16 mouse cellular contexts compared by ENCODE assay signal in genomic region chr19:5323801-5324200, GRCm38 (mm10). TPM values are rescaled to one million over a fixed set of nuclear protein-coding genes. Genes with fewer than 3 reads are reported as not detected.
DNase-seq lines count a peak whose midpoint lies in the region; ATAC-seq and TF ChIP-seq lines count a peak whose summit lies in the region.
"Had no signal": no experiment of that assay in that cellular context is flagged by ENCODE, and none has a peak within 500 bp of the region (broad histone marks: within the 10 kb centered on the region; RNA-seq: fewer than 3 reads in every experiment).

No protein-coding gene starts in this region.

- H3K36me3 ChIP-seq in heart, embryonic 13.5 days, result no peaks in the 10 kb centered on the region
- no peaks in the 10 kb centered on the region for H3K36me3 ChIP-seq in heart, adult 2 months (ENCODE audit: control insufficient read depth, insufficient read depth, low read length)
- H3K36me3 ChIP-seq in E14TG2a.4 (ENCODE audit: insufficient read depth, low read length), result no peaks in the 10 kb centered on the region
- no peaks in the 10 kb centered on the region for H3K36me3 ChIP-seq in kidney, embryonic 16.5 days (ENCODE audit: insufficient read depth, low read length)
- no peaks in the 10 kb centered on the region for H3K36me3 ChIP-seq in splenic B cell, adult 2 months (ENCODE audit: control insufficient read depth, insufficient read depth, low read length, poor library complexity, severe bottlenecking)
- no peaks in the 10 kb centered on the region for H3K36me3 ChIP-seq in midbrain, embryonic 11.5 days (ENCODE audit: control insufficient read depth, insufficient read depth, low read length)
- H3K36me3 ChIP-seq: embryonic facial prominence, embryonic 15.5 days; midbrain, embryonic 12.5 days had no signal

- no peak for ATAC-seq in heart, embryonic 13.5 days (ENCODE audit: extremely low read depth, insufficient number of reproducible peaks, low FRiP score, low TSS enrichment)
- ATAC-seq in kidney, embryonic 16.5 days (ENCODE audit: low FRiP score, low TSS enrichment), result no peak
- no peak for ATAC-seq in midbrain, embryonic 11.5 days (ENCODE audit: low FRiP score)
- ATAC-seq: hindbrain, postnatal 0 days had no signal

- no peak for TF ChIP-seq POLR2A in heart, adult 2 months (IDR thresholded peaks at IDR 0.05; ENCODE audit: insufficient read depth, low read depth, low read length)

- no peak overlapping the region for H3K4me3 ChIP-seq in heart, embryonic 13.5 days
- H3K4me3 ChIP-seq in heart, adult 2 months, result no peak overlapping the region
- peak overlapping the region; percentile 10; the same call in 1 of the 2 replicates for H3K4me3 ChIP-seq in E14TG2a.4 (replicated peaks; ENCODE audit: low read length)
- peak overlapping the region; percentile 25 for H3K4me3 ChIP-seq in kidney, embryonic 16.5 days (ENCODE audit: low read length)
- H3K4me3 ChIP-seq in layer of hippocampus, adult 2 months, result no peak overlapping the region
- H3K4me3 ChIP-seq in midbrain, embryonic 11.5 days (ENCODE audit: low read depth, low read length), result no peak overlapping the region
- H3K4me3 ChIP-seq: embryonic facial prominence, embryonic 15.5 days; midbrain, embryonic 12.5 days had no signal

- no peak for DNase-seq in heart, adult 2 months
- DNase-seq in splenic B cell, adult 2 months (ENCODE audit: low read depth, low spot score), result peak; percentile 18
- no peak for DNase-seq in right cerebral cortex, postnatal 25 days
- DNase-seq in layer of hippocampus, adult 2 months (ENCODE audit: low spot score in 2 of 2), result no peak
- DNase-seq in midbrain, embryonic 11.5 days (ENCODE audit: low spot score, missing footprints), result no peak
- DNase-seq: cerebellum, adult 18-20 months; heart, adult 18-20 months; left cerebral cortex, postnatal 4 days; retina, postnatal 1 day had no signal

- TF ChIP-seq EP300 in heart, adult 2 months (IDR thresholded peaks at IDR 0.05; ENCODE audit: insufficient read depth, low read depth, low read length), result no peak

- no peak for TF ChIP-seq CTCF in heart, adult 2 months (IDR thresholded peaks at IDR 0.05)
- no peak for TF ChIP-seq CTCF in E14TG2a.4 (conservative IDR thresholded peaks at IDR 0.05; ENCODE audit: low read length)
- no peak for TF ChIP-seq CTCF in layer of hippocampus, adult 2 months (conservative IDR thresholded peaks at IDR 0.05)

- H3K4me2 ChIP-seq in heart, embryonic 13.5 days, result peak overlapping the region; percentile 16; the same call in 1 of the 2 replicates
- peak overlapping the region; percentile 50 for H3K4me2 ChIP-seq in kidney, embryonic 16.5 days (replicated peaks; ENCODE audit: low read depth, low read length)
- no peak overlapping the region for H3K4me2 ChIP-seq in midbrain, embryonic 11.5 days
- H3K4me2 ChIP-seq: embryonic facial prominence, embryonic 15.5 days; midbrain, embryonic 12.5 days had no signal

- 47% methylated on average over 17 of the region's 17 CpGs for WGBS in heart, embryonic 13.5 days
- 43% methylated on average over 17 of the region's 17 CpGs for WGBS in heart, adult 2 months
- WGBS in kidney, embryonic 16.5 days, result 28% methylated on average over 17 of the region's 17 CpGs
- WGBS in midbrain, embryonic 11.5 days, result 57% methylated on average over 17 of the region's 17 CpGs

- H3K9me3 ChIP-seq in heart, embryonic 13.5 days, result no peaks in the 10 kb centered on the region
- H3K9me3 ChIP-seq in E14TG2a.4 (ENCODE audit: low read length), result peaks cover 23% of the 10 kb centered on the region
- no peaks in the 10 kb centered on the region for H3K9me3 ChIP-seq in kidney, embryonic 16.5 days (ENCODE audit: low read length)
- H3K9me3 ChIP-seq in midbrain, embryonic 11.5 days (ENCODE audit: control insufficient read depth, low read length), result no peaks in the 10 kb centered on the region
- H3K9me3 ChIP-seq: embryonic facial prominence, embryonic 15.5 days; midbrain, embryonic 12.5 days had no signal

- no peaks in the 10 kb centered on the region for H3K27me3 ChIP-seq in heart, embryonic 13.5 days (replicated peaks)
- no peaks in the 10 kb centered on the region for H3K27me3 ChIP-seq in heart, adult 2 months (ENCODE audit: control insufficient read depth, insufficient read depth, low read length)
- H3K27me3 ChIP-seq in E14TG2a.4 (ENCODE audit: insufficient read depth, low read length), result peaks cover 8% of the 10 kb centered on the region
- H3K27me3 ChIP-seq in kidney, embryonic 16.5 days (ENCODE audit: insufficient read depth, low read length), result no peaks in the 10 kb centered on the region
- H3K27me3 ChIP-seq in splenic B cell, adult 2 months (ENCODE audit: control insufficient read depth, insufficient read depth, low read length, poor library complexity, severe bottlenecking), result no peaks in the 10 kb centered on the region
- H3K27me3 ChIP-seq in midbrain, embryonic 11.5 days (ENCODE audit: control insufficient read depth, insufficient read depth, low read length), result no peaks in the 10 kb centered on the region
- H3K27me3 ChIP-seq: embryonic facial prominence, embryonic 15.5 days; midbrain, embryonic 12.5 days had no signal

- no peaks in the 10 kb centered on the region for H3K79me2 ChIP-seq in heart, adult 2 months (replicated peaks; ENCODE audit: control insufficient read depth, insufficient read depth, low read length)

- no peak overlapping the region for H3K27ac ChIP-seq in heart, embryonic 13.5 days (replicated peaks)
- H3K27ac ChIP-seq in heart, adult 2 months, result no peak overlapping the region
- peak overlapping the region; percentile 16; the same call in 1 of the 2 replicates for H3K27ac ChIP-seq in kidney, embryonic 16.5 days (ENCODE audit: low read length)
- no peak overlapping the region for H3K27ac ChIP-seq in layer of hippocampus, adult 2 months
- H3K27ac ChIP-seq in midbrain, embryonic 11.5 days (ENCODE audit: low read depth, low read length), result no peak overlapping the region
- H3K27ac ChIP-seq: embryonic facial prominence, embryonic 15.5 days; hindbrain, postnatal 0 days; midbrain, embryonic 12.5 days had no signal

- H3K9ac ChIP-seq in heart, embryonic 13.5 days, result no peak overlapping the region
- no peak overlapping the region for H3K9ac ChIP-seq in heart, adult 2 months (ENCODE audit: low read depth, low read length)
- H3K9ac ChIP-seq in kidney, embryonic 16.5 days (replicated peaks; ENCODE audit: low read length), result no peak overlapping the region
- H3K9ac ChIP-seq in midbrain, embryonic 11.5 days (ENCODE audit: low read length), result no peak overlapping the region
- H3K9ac ChIP-seq: embryonic facial prominence, embryonic 15.5 days; midbrain, embryonic 12.5 days had no signal

- no peaks in the 10 kb centered on the region for H3K4me1 ChIP-seq in heart, embryonic 13.5 days
- H3K4me1 ChIP-seq in heart, adult 2 months (ENCODE audit: control insufficient read depth, insufficient read depth, low read length), result no peaks in the 10 kb centered on the region
- H3K4me1 ChIP-seq in E14TG2a.4 (replicated peaks; ENCODE audit: low read depth, low read length), result peaks cover 8% of the 10 kb centered on the region
- H3K4me1 ChIP-seq in kidney, embryonic 16.5 days (ENCODE audit: insufficient read depth, low read length), result no peaks in the 10 kb centered on the region; the same call in 1 of the 2 replicates
- H3K4me1 ChIP-seq in midbrain, embryonic 11.5 days (ENCODE audit: control insufficient read depth, insufficient read depth, low read length), result no peaks in the 10 kb centered on the region
- H3K4me1 ChIP-seq: embryonic facial prominence, embryonic 15.5 days; midbrain, embryonic 12.5 days had no signal

- intact Hi-C loops in heart, adult 2 months (cut with DNase I), result no loop called here

RNA-seq across cellular contexts. Expression of gene Catsper1, which starts 11.7 kb away (rescaled TPM):
- polyA plus RNA-seq in heart, embryonic 13.5 days (2015; fragmentation: Nextera tagmentation; extraction: Ambion mirVana), result not detected in 2 replicates
- total RNA-seq in heart, adult 2 months (2021), result not detected
- 0.16 TPM in 1 of 2 replicates, not detected in the other for polyA plus RNA-seq in heart, adult 2 months (2012; rRNA removed)
- polyA plus RNA-seq in kidney, embryonic 16.5 days (2015; fragmentation: Nextera tagmentation; extraction: Ambion mirVana), result not detected in 2 replicates
- total RNA-seq in layer of hippocampus, adult 2 months (2021), result not detected
- not detected in 2 replicates for polyA plus RNA-seq in midbrain, embryonic 11.5 days (2014; fragmentation: Nextera tagmentation; extraction: Ambion mirVana)
- total RNA-seq: adrenal gland, adult 18-20 months; heart, adult 18-20 months; hindbrain, postnatal 0 days; left cerebral cortex, postnatal 4 days had no signal
- polyA plus RNA-seq: embryonic facial prominence, embryonic 15.5 days; hindbrain, postnatal 0 days; midbrain, embryonic 12.5 days had no signal

RNA-seq across cellular contexts. Expression of gene Cst6, which starts 25.6 kb away (rescaled TPM):
- polyA plus RNA-seq in heart, embryonic 13.5 days (2015; fragmentation: Nextera tagmentation; extraction: Ambion mirVana), result 0.28 and 0.73 TPM in 2 replicates
- total RNA-seq in heart, adult 2 months (2021), result 10 to 100 TPM; 10.9 to 16.8 TPM
- 5.7 and 10.4 TPM in 2 replicates for polyA plus RNA-seq in heart, adult 2 months (2012; rRNA removed)
- polyA plus RNA-seq in kidney, embryonic 16.5 days (2015; fragmentation: Nextera tagmentation; extraction: Ambion mirVana), result 0.58 TPM in 1 of 2 replicates, not detected in the other
- total RNA-seq in layer of hippocampus, adult 2 months (2021), result 1 to 10 TPM; 4.6 to 5.9 TPM
- polyA plus RNA-seq in midbrain, embryonic 11.5 days (2014; fragmentation: Nextera tagmentation; extraction: Ambion mirVana), result 1.0 and 2.1 TPM in 2 replicates

RNA-seq across cellular contexts. Expression of gene Gal3st3, which starts 25.7 kb away (rescaled TPM):
- 4.5 and 5.9 TPM in 2 replicates for polyA plus RNA-seq in heart, embryonic 13.5 days (2015; fragmentation: Nextera tagmentation; extraction: Ambion mirVana)
- 10 to 100 TPM; 27.2 to 29.9 TPM for total RNA-seq in heart, adult 2 months (2021)
- 35.5 and 36.1 TPM in 2 replicates for polyA plus RNA-seq in heart, adult 2 months (2012; rRNA removed)
- polyA plus RNA-seq in kidney, embryonic 16.5 days (2015; fragmentation: Nextera tagmentation; extraction: Ambion mirVana), result 3.2 and 4.2 TPM in 2 replicates
- total RNA-seq in layer of hippocampus, adult 2 months (2021), result 100 to 1,000 TPM; 106 to 109 TPM
- polyA plus RNA-seq in midbrain, embryonic 11.5 days (2014; fragmentation: Nextera tagmentation; extraction: Ambion mirVana), result 15.6 TPM in 2 replicates

RNA-seq across cellular contexts. Expression of gene Sf3b2, which starts 28.5 kb away (rescaled TPM):
- polyA plus RNA-seq in heart, embryonic 13.5 days (2015; fragmentation: Nextera tagmentation; extraction: Ambion mirVana), result 210 and 227 TPM in 2 replicates
- 100 to 1,000 TPM; 103 to 121 TPM for total RNA-seq in heart, adult 2 months (2021)
- polyA plus RNA-seq in heart, adult 2 months (2012; rRNA removed), result 83.1 and 94.5 TPM in 2 replicates
- 344 and 387 TPM in 2 replicates for polyA plus RNA-seq in kidney, embryonic 16.5 days (2015; fragmentation: Nextera tagmentation; extraction: Ambion mirVana)
- 100 to 1,000 TPM; 214 to 219 TPM for total RNA-seq in layer of hippocampus, adult 2 months (2021)
- polyA plus RNA-seq in midbrain, embryonic 11.5 days (2014; fragmentation: Nextera tagmentation; extraction: Ambion mirVana), result 377 and 399 TPM in 2 replicates

RNA-seq across cellular contexts. Expression of gene Eif1ad, which starts 42.7 kb away (rescaled TPM):
- 40.5 and 43.7 TPM in 2 replicates for polyA plus RNA-seq in heart, embryonic 13.5 days (2015; fragmentation: Nextera tagmentation; extraction: Ambion mirVana)
- total RNA-seq in heart, adult 2 months (2021), result 10 to 100 TPM; 16.3 to 19.5 TPM
- polyA plus RNA-seq in heart, adult 2 months (2012; rRNA removed), result 18.5 and 28.1 TPM in 2 replicates
- polyA plus RNA-seq in kidney, embryonic 16.5 days (2015; fragmentation: Nextera tagmentation; extraction: Ambion mirVana), result 61.7 and 62.2 TPM in 2 replicates
- 10 to 100 TPM; 21.4 to 22.5 TPM for total RNA-seq in layer of hippocampus, adult 2 months (2021)
- 68.1 and 73.9 TPM in 2 replicates for polyA plus RNA-seq in midbrain, embryonic 11.5 days (2014; fragmentation: Nextera tagmentation; extraction: Ambion mirVana)

Comparison
In these comparisons a context has a peak if more than half of its experiments do, and no peak if none do; other contexts are left out.
1. H3K4me3 ChIP-seq: peak in E14TG2a.4 (single experiment) and kidney, embryonic 16.5 days (single experiment); none in heart, embryonic 13.5 days (single experiment), heart, adult 2 months (single experiment), layer of hippocampus, adult 2 months (single experiment) and midbrain, embryonic 11.5 days (single experiment).